Mouse (Mus musculus): ENCODE data around the gene Phf8.
"Not testable (repeated sequence)": the region's sequence is repeated elsewhere in the genome, so short reads cannot be mapped to it uniquely, and the experiment has no call there.

Phf8 gene

GRCm38 (mm10) chrX:151520458-151521322 lies at the start of gene Phf8:
TSS of gene Phf8 (plus strand) at chrX:151520672.
- DNase-seq (ENCODE audit: low read depth, low spot score) = peak; percentile 95

- DNase-seq (ENCODE audit: low read depth, low spot score) = peak; percentile 6
These were observed 32.3 kb upstream of the Phf8 start for GRCm38 (mm10) chrX:151488128-151488527.

- not testable (repeated sequence) for DNase-seq (ENCODE audit: low read depth, low spot score)
These were observed 27.2 kb upstream of the Phf8 start for GRCm38 (mm10) chrX:151493269-151493668.

GRCm38 (mm10) chrX:151496596-151496995 lies 23.9 kb upstream of the Phf8 start:
- no peak for DNase-seq (ENCODE audit: low read depth, low spot score)

GRCm38 (mm10) chrX:151508536-151508935 lies 11.9 kb upstream of the Phf8 start:
- no peak for DNase-seq (ENCODE audit: low read depth, low spot score)

- DNase-seq (ENCODE audit: low read depth, low spot score) = no peak
These were observed 10.6 kb upstream of the Phf8 start for GRCm38 (mm10) chrX:151509906-151510305.

GRCm38 (mm10) chrX:151513066-151513465 lies 7.4 kb upstream of the Phf8 start:
- no peak for DNase-seq (ENCODE audit: low read depth, low spot score)

- no peak for DNase-seq (ENCODE audit: low read depth, low spot score)
These were observed 6.8 kb upstream of the Phf8 start for GRCm38 (mm10) chrX:151513694-151514093.

GRCm38 (mm10) chrX:151518181-151518580 lies 2.3 kb upstream of the Phf8 start:
- peak; percentile 28 for DNase-seq (ENCODE audit: low read depth, low spot score)

- DNase-seq (ENCODE audit: low read depth, low spot score) = no peak
These were observed 380 bp upstream of the Phf8 start for GRCm38 (mm10) chrX:151520127-151520457.

- peak; percentile 23 for DNase-seq (ENCODE audit: low read depth, low spot score)
These were observed 1.5 kb downstream of the Phf8 start for GRCm38 (mm10) chrX:151521786-151522522.

- no peak for DNase-seq (ENCODE audit: low read depth, low spot score)
These were observed 32.9 kb downstream of the Phf8 start for GRCm38 (mm10) chrX:151553356-151553755.

- peak; percentile 6 for DNase-seq (ENCODE audit: low read depth, low spot score)
These were observed 54.7 kb downstream of the Phf8 start for GRCm38 (mm10) chrX:151575166-151575565.

- DNase-seq (ENCODE audit: low read depth, low spot score) = no peak
These were observed 122.9 kb downstream of the Phf8 start for GRCm38 (mm10) chrX:151643386-151643785.

- peak; percentile 23 for DNase-seq (ENCODE audit: low read depth, low spot score)
These were observed 133.3 kb downstream of the Phf8 start for GRCm38 (mm10) chrX:151653744-151654143.

GRCm38 (mm10) chrX:151674492-151675171 lies 154.2 kb downstream of the Phf8 start:
- no peak for DNase-seq (ENCODE audit: low read depth, low spot score)
